Comparison of ENCODE assay signal across 9 mouse cellular contexts in the genomic region with DNA sequence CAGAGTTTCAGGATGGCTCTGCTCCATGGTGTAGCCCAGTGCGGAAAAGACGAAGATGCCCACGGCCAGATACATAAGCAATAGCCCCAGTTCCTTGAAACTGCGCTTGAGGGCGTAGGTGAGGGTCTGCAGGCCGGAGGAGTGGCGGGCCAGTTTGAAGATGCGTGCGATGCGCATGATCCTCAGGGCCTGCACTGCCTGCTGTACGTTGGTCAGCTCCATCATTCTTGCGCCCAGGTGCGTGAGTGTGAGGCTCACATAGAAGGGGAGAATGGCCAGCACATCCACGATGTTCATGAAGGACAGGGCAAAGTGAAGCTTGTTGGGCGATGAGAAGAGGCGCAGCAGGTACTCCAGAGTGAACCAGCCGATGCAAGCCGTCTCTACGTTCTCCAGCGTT. TPM values are rescaled to one million over a fixed set of nuclear protein-coding genes. Genes with fewer than 3 reads are reported as not detected.
A peak's percentile ranks its signal among the peaks of the same experiment; 100 is the strongest.
DNase-seq lines count a peak whose midpoint lies in the region; ATAC-seq lines count a peak whose summit lies in the region.
"Had no signal": no experiment of that assay in that cellular context is flagged by ENCODE, and none has a peak within 500 bp of the region (broad histone marks: within the 10 kb centered on the region; RNA-seq: fewer than 3 reads in every experiment).

No protein-coding gene starts in this region.

- no peak for DNase-seq in heart, postnatal 4 days
- DNase-seq in embryonic facial prominence, embryonic 10.5 days (ENCODE audit: low spot score) = no peak
- no peak for DNase-seq in hindbrain, embryonic 14.5 days (ENCODE audit: low spot score)
- DNase-seq in layer of hippocampus, adult 9-11 months = no peak
- DNase-seq in adrenal gland, postnatal 25 days = no peak
- DNase-seq: cerebellum, adult 18-20 months had no signal

- 64% methylated on average over 20 of the region's 20 CpGs for WGBS in heart, embryonic 13.5 days
- WGBS in embryonic facial prominence, embryonic 10.5 days = 80% methylated on average over 20 of the region's 20 CpGs
- WGBS in hindbrain, embryonic 14.5 days = 81% methylated on average over 20 of the region's 20 CpGs
- WGBS in midbrain, embryonic 15.5 days = 77% methylated on average over 20 of the region's 20 CpGs

- H3K36me3 ChIP-seq in heart, embryonic 13.5 days = no peaks in the 10 kb centered on the region
- H3K36me3 ChIP-seq in embryonic facial prominence, embryonic 10.5 days (replicated peaks) = no peaks in the 10 kb centered on the region
- no peaks in the 10 kb centered on the region for H3K36me3 ChIP-seq in hindbrain, embryonic 14.5 days (replicated peaks; ENCODE audit: control insufficient read depth, insufficient read depth)
- no peaks in the 10 kb centered on the region for H3K36me3 ChIP-seq in midbrain, embryonic 15.5 days (replicated peaks)

- peak overlapping the region; percentile 97 for H3K4me2 ChIP-seq in heart, embryonic 13.5 days
- H3K4me2 ChIP-seq in hindbrain, embryonic 14.5 days (replicated peaks) = peak overlapping the region; percentile 90
- peak overlapping the region; percentile 76 for H3K4me2 ChIP-seq in midbrain, embryonic 15.5 days

- peaks cover 23% of the 10 kb centered on the region for H3K4me1 ChIP-seq in heart, embryonic 13.5 days
- peaks cover 18% of the 10 kb centered on the region for H3K4me1 ChIP-seq in embryonic facial prominence, embryonic 10.5 days
- peaks cover 4% of the 10 kb centered on the region; the same call in 1 of the 2 replicates for H3K4me1 ChIP-seq in hindbrain, embryonic 14.5 days (replicated peaks; ENCODE audit: control insufficient read depth, insufficient read depth, low read length)
- H3K4me1 ChIP-seq in midbrain, embryonic 15.5 days = peaks cover 16% of the 10 kb centered on the region

- H3K27ac ChIP-seq in heart, embryonic 13.5 days (replicated peaks) = no peak overlapping the region
- H3K27ac ChIP-seq in embryonic facial prominence, embryonic 10.5 days (replicated peaks) = no peak overlapping the region
- no peak overlapping the region for H3K27ac ChIP-seq in hindbrain, embryonic 14.5 days
- no peak overlapping the region for H3K27ac ChIP-seq in midbrain, embryonic 15.5 days

- peaks cover 40% of the 10 kb centered on the region for H3K27me3 ChIP-seq in heart, embryonic 13.5 days (replicated peaks)
- H3K27me3 ChIP-seq in embryonic facial prominence, embryonic 10.5 days (replicated peaks; ENCODE audit: low read depth, poor library complexity, severe bottlenecking) = peaks cover 54% of the 10 kb centered on the region
- H3K27me3 ChIP-seq in hindbrain, embryonic 14.5 days (ENCODE audit: control insufficient read depth, insufficient read depth, low read length) = peaks cover 22% of the 10 kb centered on the region
- peaks cover 14% of the 10 kb centered on the region; the same call in 1 of the 2 replicates for H3K27me3 ChIP-seq in midbrain, embryonic 15.5 days (replicated peaks)

- ATAC-seq in heart, embryonic 13.5 days (ENCODE audit: extremely low read depth, insufficient number of reproducible peaks, low FRiP score, low TSS enrichment) = no peak
- ATAC-seq in hindbrain, embryonic 14.5 days (ENCODE audit: low FRiP score) = no peak
- no peak for ATAC-seq in midbrain, embryonic 15.5 days (replicated peaks)
- ATAC-seq in monocyte, adult 5-6 weeks (replicated peaks; ENCODE audit: insufficient number of reproducible peaks, low FRiP score, low TSS enrichment, poor library complexity, severe bottlenecking) = no peak

- H3K9me3 ChIP-seq in heart, embryonic 13.5 days = no peaks in the 10 kb centered on the region
- no peaks in the 10 kb centered on the region for H3K9me3 ChIP-seq in embryonic facial prominence, embryonic 10.5 days
- H3K9me3 ChIP-seq in hindbrain, embryonic 14.5 days (ENCODE audit: control insufficient read depth, low read length) = no peaks in the 10 kb centered on the region
- no peaks in the 10 kb centered on the region for H3K9me3 ChIP-seq in midbrain, embryonic 15.5 days

- H3K9ac ChIP-seq in heart, embryonic 13.5 days = no peak overlapping the region
- no peak overlapping the region for H3K9ac ChIP-seq in hindbrain, embryonic 14.5 days
- H3K9ac ChIP-seq in midbrain, embryonic 15.5 days = no peak overlapping the region

- H3K4me3 ChIP-seq in heart, embryonic 13.5 days = peak overlapping the region; percentile 61
- peak overlapping the region; percentile 69 for H3K4me3 ChIP-seq in embryonic facial prominence, embryonic 10.5 days
- peak overlapping the region; percentile 56 for H3K4me3 ChIP-seq in hindbrain, embryonic 14.5 days (replicated peaks; ENCODE audit: low read length)
- H3K4me3 ChIP-seq in midbrain, embryonic 15.5 days = peak overlapping the region; percentile 49

RNA-seq across cellular contexts. Expression of gene Kcnf1, which starts 1.6 kb away (rescaled TPM):
- polyA plus RNA-seq in heart, embryonic 13.5 days (2015; fragmentation: Nextera tagmentation; extraction: Ambion mirVana) = 0.41 and 0.43 TPM in 2 replicates
- under 1 TPM; 0.33 to 0.47 TPM for total RNA-seq in heart, postnatal 4 days (2021)
- polyA plus RNA-seq in embryonic facial prominence, embryonic 10.5 days (2016; fragmentation: Nextera tagmentation; extraction: Ambion mirVana) = 0.53 and 0.55 TPM in 2 replicates
- 2.8 and 3.3 TPM in 2 replicates for polyA plus RNA-seq in hindbrain, embryonic 14.5 days (2014; fragmentation: Nextera tagmentation; extraction: Ambion mirVana)
- 5.0 and 5.5 TPM in 2 replicates for polyA plus RNA-seq in midbrain, embryonic 15.5 days (2015; fragmentation: Nextera tagmentation; extraction: Ambion mirVana)
- total RNA-seq in adrenal gland, postnatal 25 days (2021) = 0.21 and 0.57 TPM in 2 replicates
- total RNA-seq in monocyte, adult 5-6 weeks (2017) = not detected in 3 replicates
